Mouse (Mus musculus) large intestine, adult 2 months (tissue): ENCODE measurements around the gene Slc38a10. TPM values are rescaled to one million over a fixed set of nuclear protein-coding genes. Genes with fewer than 3 reads are reported as not detected.
A peak's percentile ranks its signal among the peaks of the same experiment; 100 is the strongest.

Source experiments
- DNase-seq: peaks from one replicate; pipeline ENCODE4 v3.0.0-alpha.2; 2012; ENCODE audit warnings: low read depth, low spot score
- WGBS: fragments of 180-500 bp; shearing (Covaris S2); methylation state at CpG from one replicate; pipeline ENCODE4 v1.1.7; 2018; 5-methylcytosine and 5-hydroxymethylcytosine counted together
- polyA plus RNA-seq: library from polyadenylated mRNA; depleted of rRNA; stranded (reverse); fragments of >200 nt; gene quantifications from 2 replicates; pipeline ENCODE4 v1.2.3, GENCODE M21; 2012

Gene Slc38a10
- polyA plus RNA-seq, 1 experiment, result 67.3 TPM

DNA sequence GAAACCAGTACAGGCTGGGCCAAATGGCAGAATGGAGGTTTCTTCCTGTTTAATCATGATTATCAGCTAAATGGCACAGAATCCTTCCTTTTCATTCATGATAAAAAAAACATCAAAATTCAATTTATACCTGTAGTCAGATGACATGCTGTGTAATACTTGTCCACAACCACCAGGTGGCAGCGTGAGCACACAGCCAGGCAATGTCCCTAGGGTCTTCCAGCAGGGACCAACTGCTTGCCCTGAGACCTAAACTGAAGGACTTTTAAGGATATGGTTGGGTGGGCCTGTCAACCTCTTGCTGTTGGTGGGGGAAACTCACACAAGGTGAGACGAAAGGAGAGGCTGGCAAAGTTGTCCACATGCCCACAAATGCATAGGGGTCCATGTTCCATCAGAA lies 40.1 kb downstream of the Slc38a10 start:
- DNase-seq, result no peak
- 32% methylated on average over 2 of the region's 2 CpGs for WGBS

DNA sequence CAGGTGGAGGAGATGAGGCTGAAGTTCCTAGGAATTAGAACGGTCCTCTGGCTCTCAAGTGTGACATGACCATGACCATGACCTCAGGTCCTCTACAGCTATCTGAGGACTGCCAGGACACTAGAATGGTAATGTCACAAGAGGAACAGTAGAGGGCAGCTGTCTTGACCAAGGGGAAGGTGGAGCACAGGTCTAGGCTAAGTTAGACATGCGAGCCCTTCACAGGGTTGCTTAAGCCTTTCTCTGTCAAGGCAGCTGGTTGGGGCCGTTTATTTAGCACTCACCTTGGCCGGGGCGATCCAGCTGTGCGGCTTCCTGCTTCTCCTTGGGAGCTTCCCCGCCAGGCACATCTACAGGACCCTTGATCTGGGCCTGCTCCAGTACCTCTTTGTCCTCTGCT lies 40.6 kb downstream of the Slc38a10 start:
- no peak for DNase-seq
- WGBS, result 71% methylated on average over 7 of the region's 7 CpGs

DNA sequence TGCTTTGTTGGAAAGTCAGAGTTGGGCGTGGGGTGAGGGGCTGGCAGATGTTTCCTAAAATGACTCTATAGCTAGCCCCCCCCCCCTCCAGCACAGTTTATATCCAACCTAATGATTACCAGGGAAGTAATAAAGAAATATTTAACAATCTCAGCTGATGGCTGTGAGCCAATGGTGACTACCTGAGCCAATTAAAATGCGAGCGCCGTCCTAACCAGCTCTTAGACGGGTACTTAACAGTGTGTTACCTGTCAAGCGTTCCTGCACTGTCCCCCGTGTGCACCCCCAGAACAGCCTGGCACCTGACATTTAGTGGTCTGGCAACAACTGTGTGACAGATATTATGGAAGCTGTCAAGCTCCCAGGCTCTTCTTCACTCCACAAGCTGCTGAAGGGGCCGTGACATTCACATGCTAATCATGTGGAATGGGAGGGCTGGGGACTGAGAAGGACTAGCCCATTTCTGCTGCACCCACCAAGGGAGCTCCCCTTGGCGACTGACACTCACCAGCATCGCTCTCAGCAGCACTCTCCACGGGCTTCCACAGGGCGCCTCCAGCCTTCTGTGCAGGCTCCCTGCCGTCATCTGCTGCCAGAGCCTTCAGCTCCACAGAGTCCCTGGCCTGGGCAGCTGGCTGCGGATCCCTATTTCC lies 41.5 kb downstream of the Slc38a10 start:
- DNase-seq, result no peak
- WGBS, result 56% methylated on average over 14 of the region's 14 CpGs

DNA sequence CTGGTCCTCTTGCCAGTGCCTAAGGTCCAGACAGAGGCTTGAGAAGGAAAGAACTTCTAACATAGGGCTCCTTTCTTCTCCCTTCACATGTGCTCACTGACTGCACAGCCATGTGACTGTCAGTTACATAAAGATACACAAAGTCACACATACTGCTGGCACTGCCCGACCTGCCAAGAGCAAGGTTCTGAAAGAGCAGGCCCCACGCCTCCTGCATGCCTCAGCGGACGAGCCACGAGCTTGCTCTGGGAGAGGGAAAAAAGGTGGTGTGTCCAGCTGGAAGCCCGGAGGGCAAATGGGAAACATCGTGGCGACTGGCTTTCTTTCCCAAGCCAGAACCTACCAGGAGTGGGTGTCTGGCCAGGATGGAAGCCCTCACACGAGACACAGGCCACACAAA lies 43.4 kb downstream of the Slc38a10 start:
- no peak for DNase-seq
- 89% methylated on average over 9 of the region's 9 CpGs for WGBS

DNA sequence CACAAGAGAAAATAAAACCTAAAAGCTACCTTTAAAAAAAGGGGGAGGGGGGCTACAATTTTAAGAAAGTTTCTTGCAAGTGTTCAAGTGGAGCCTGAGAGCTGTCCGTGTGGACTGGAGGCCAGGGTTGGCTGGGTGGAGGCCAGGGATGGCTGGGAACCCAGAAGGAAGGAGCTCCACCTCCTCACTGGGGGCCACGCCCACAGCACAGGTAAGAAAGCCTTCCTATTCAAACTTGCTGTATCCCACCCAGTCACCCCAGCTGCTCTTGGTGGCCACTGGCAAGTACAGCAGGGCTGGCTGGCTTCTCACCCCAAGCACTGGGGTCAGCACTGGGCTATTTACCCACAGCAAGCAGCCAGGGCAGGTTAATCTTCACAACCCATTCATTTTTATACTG lies 44.1 kb downstream of the Slc38a10 start:
- 53% methylated on average over 2 of the region's 2 CpGs for WGBS
- DNase-seq, result no peak

DNA sequence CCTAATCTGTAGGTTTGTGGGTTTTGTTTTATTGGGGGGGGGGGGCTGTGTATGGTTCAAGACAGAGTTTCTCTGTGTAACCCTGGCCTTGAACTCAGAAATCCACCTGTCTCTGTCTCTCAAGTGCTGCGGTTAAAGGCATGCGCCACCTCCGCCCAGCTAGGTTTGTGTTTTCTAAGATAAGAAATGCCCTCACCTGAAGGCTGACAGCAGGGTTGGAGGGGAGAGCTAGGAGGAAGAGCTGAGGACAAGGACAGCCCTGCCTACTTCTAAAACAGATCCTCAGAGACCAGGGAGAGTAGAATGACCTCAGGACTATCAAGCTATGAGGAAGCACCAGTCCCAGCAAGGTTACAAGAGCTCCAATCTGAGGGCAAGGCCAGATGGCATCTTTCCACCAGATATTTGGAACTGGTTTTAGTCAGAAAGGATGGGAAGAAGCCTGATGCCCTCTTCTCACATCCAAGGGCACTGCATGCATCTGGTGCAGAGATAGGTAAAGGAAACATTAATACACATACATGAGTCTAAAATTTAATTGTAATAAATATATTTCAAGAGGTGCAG lies 47.6 kb downstream of the Slc38a10 start:
- no peak for DNase-seq
- 82% methylated on average over 3 of the region's 3 CpGs for WGBS

DNA sequence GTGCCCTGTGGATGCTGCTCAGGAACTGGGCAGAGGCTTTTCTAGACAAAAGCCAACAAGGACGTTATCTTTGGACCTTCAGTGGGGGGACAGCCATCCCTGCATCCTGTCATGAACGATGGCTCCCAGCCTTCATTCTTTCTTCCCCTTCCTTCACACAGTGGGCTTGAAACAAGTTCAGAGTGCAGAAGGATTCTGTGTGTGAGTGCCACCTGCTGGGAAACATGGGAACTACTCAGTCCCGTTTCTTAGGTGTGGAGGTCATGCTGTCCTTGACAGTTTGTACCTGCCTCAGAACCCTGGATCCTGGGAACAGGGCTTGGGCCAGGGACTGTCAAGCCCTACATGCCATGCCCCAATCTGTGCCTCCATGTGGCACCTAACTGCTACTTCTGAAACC lies 50.1 kb downstream of the Slc38a10 start:
- no peak for DNase-seq
- WGBS, result 1% methylated on average over 3 of the region's 3 CpGs

DNA sequence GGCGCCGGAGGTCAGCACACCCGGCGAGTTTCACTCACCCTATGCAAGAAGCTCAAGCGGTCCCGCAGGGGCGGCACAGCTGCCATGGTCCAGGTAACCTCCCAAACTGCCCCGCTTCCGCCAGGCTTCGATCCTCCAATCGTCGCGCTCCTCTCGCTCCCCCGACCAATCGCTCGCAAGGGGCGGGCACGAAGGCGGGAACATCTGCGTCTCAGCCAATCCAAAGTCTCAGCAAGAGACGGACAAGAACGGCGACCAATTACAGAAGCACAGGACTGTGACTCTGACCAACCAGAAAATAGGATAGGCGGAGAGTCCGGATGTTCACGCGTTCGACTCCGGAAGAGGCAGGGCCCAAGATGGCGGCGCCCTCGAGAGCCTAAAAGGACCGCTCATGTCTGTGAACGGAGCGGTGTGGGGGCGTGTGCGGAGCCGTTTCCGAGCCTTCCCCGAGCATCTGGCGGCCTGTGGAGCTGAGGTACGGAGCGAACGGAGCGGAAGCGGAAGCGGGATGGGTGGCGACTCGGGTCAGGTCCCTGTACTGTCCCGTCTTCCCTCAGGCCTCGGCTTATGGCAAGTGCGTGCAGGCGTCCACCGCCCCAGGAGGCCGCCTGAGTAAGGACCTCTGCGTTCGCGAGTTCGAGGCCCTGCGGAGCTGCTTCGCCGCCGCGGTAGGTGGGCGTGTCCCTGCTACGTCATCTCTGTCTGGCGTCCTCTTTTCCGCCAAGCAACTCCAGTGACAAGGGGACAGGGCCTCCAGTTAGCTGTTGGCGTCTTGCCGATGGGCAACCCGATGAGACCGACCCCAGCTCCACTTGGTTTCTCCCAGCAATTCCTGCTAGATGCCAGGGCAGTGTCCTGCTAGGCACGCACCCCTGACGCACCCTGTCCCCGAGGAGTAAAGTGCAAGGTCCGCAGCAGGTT lies 52.3 kb downstream of the Slc38a10 start, which contains the start of the genes Tepsin and Ndufaf8:
Gene Tepsin (minus strand): TSS at position 144 of the 924 bp plus-strand sequence.
Gene Ndufaf8 (plus strand): TSS at position 341 of the 924 bp plus-strand sequence.
- under 1% methylated on average over 77 of the region's 77 CpGs for WGBS
- peak; percentile 89 for DNase-seq

DNA sequence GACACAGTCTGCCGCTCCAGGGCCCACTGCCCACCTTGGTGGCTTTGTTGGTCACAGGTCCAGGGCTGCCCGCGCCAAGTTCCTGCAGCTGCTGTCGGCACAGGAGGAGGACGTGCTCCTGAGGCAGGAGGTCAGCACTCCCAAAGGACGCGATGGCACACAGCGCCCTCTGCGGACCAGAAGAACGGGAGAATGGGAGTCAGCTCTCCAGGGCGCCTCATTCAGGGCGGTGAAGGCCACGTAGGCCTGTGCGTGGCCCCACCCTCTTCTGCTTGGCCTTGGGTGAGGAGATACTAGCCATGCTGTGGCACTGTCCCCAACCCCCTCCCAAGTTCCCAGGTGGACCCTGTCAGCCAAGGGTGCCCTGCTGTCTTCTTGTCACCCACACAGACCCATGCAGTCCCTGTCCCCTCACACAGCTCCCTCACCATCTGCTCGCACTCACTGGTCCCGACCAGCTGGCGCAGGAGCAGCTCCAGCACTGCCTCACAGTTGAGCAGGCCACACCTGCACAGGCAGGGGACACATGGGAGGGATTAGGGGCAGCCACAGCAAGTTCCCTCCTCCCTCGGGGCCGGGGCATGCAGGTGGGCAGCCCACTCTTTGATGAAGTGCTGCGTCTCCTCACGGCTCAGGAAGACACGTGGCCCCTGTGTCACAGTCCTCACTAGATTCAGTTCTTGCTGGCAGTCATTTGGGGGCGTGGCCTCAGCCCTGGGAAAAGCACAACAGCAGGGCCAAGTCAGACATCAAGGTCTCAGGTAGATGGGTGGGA lies 58.1 kb downstream of the Slc38a10 start:
- 77% methylated on average over 23 of the region's 23 CpGs for whole genome bisulfite sequencing
- DNase-seq, result no peak

DNA sequence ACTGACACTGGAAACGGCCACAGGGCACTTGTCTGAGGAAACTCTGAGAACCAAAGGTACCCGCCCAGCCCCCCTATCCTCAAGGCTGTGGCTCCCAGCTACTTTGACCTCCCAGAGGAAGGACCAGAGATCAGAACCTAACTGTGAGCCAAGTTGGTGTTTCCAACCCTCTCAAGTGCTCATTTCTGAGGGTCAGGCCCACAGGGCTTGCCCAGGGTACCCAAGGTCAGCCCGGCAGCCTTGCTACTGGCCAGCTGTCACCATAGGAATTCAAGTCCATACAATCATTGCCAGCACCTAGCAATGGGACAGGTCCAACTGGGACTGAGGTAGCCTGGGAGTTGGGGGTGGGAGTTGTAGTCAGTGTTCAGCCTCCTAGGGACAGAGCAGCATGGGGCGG lies 60.5 kb downstream of the Slc38a10 start:
- 94% methylated on average over 4 of the region's 4 CpGs for WGBS
- DNase-seq, result no peak

DNA sequence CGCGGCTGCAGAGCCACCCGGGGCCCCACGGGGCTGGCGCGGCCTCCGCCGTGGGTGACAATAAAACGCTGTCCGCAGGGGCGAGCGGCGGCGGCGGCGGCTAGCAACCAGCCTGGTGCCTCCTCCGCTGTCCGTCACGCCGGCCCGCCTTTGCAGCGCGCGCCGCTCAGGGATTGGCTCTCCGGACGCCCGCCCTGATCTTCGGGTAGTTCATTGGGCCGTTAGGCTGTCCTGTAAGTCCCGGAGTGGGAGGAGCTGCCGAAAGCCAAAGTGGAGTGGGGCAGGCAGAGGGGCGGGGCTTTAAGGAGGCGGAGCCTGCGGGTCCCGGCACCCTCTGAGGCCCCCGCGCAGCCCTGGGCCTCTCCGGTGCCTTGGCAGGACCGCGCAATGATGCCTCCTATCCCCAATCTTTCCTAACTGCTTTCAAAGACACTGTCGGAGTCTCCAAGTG lies 64.4 kb downstream of the Slc38a10 start, which contains the start of gene Cep131:
Gene Cep131 (minus strand): TSS at position 126 of the 451 bp plus-strand sequence.
- DNase-seq, result peak; percentile 89
- WGBS, result under 1% methylated on average over 41 of the region's 42 CpGs

DNA sequence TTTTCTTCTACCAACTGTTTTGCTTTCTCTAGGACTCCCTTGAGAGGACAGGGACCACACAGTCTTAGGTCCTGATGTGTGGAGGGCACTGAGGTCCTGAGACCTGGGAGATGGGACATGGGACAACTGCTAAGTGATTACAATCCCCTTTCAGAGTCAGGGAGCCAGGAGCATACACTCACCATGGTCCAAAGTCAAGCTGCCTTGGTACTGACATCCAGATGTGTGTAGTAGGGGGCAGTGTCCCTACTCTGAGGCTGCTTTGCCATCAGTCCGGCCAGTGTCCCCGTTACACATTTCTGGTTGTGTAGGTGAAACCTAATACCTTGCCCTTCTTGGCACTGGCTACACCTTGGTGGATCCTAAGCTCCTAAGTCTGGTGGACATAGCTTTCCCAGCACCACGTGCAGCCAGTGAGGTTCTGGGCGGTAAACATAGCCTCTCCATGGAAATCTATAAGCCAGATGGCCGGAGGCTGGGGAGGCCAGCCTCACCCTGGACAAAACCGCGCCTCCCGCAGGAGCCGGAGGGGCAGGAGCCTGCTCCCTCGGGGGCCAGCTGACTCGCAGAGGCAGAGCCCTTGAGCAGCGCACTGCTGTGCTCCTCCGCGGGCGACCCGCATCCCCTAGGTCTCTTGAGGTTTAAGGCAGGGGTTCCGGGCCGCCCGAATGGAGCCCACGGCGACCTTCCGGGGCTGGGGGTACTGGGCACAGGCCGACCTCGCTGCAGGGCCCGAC lies 65.1 kb downstream of the Slc38a10 start:
- no peak for DNase-seq

DNA sequence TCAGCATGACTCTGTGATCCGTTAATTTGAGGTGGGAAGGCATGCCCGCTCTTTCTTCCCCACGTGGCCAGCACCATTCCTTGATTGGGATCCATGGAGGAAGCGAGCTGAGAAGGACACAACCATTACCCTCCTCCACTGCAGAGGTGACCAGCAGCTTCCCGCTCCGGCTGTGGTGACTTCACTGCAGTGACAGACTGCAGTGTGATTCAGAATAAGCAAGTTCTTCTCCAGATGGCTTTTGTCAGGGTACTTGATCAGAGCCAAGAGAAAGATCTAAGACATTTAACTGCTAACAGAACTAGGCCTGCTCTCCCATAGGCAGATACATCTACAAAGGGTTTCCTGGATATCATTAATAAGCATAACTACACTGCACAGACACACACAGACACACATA lies 70.9 kb downstream of the Slc38a10 start:
- DNase-seq, result no peak
- WGBS, result 80% methylated on average over 6 of the region's 6 CpGs

More for the DNA sequence above, 65.1 kb downstream of the Slc38a10 start:
- 2% methylated on average over 25 of the region's 25 CpGs for WGBS

DNA sequence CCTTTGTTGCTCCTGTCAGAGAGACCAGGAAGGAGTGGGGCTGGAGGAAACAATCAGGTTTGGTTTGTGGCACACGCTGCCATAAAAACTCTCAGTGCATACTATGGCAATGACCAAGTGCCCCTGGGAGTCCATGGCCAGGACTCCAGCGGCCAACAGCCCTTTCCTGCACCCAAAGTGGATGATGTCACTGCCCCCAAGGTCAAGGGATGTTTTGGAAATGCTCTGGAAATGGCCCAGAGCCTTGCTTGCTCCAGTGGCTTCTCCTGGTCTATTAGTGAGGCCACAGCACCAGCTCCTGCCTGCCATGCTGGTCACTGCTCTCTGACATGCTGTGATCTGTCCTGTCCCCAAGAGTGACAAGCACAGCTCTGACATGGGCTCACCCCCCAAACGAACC lies 75.0 kb downstream of the Slc38a10 start:
- no peak for DNase-seq
- WGBS, result 39% methylated on average over 3 of the region's 3 CpGs

DNA sequence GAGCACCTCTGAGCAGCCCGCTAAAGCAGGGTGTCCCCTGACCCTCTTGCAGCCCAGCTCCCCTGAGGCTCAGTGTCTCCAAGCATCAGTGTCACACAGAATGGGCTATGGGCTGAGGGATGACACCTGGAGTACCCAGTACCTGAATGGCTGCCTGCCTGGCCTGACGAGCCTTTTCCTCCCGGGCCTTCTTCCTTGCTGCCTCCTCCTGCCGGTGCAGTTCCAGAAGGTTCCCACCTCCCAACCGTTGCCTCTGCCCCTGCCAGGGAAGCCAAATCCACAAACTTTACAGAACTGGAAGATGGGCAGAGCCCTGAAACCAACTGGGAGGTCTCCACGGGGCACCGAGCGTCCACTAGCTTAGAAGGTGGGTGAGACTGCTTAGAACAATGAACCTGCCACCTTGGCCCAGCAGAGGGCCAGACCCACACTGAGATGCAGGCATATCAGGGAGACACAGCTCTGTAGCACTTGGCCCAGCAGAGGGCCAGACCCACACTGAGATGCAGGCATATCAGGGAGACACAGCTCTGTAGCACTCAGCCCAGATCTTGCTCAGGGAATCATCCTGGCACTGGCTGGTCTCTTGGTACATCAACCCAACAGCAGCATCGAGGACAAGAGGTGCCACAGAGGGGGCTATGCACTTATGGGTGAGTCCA lies 78.0 kb downstream of the Slc38a10 start:
- 88% methylated on average over 9 of the region's 9 CpGs for WGBS
- no peak for DNase-seq

DNA sequence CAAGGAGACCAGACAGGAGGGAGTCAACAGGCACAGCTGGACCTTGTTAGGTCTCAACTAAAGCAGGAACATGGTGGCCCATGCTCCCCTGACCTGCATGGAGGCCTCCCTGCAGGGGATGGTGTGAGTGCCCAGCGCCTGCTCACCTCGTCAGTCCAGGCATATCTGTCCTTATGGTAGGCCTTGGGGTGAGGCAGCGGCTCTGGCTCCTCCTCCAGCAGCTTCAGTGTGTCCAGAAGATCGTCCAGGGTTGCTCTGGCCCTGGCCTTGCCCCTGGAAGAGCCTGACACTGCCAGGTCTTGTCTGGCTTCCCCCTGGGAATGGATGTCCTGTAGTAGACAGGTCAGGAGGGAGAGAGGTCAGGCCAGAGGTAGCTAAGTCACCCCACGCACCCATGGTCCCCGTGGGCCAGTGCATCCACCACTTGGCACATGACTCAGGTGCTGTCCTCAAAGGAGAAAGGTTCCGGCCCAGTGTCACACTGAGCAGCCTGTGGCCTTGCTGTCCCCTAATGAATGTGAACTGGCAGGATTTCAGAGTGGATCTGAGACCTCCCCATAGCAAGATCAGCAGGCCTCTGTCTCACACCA lies 79.3 kb downstream of the Slc38a10 start:
- whole genome bisulfite sequencing, result 93% methylated on average over 7 of the region's 7 CpGs

DNA sequence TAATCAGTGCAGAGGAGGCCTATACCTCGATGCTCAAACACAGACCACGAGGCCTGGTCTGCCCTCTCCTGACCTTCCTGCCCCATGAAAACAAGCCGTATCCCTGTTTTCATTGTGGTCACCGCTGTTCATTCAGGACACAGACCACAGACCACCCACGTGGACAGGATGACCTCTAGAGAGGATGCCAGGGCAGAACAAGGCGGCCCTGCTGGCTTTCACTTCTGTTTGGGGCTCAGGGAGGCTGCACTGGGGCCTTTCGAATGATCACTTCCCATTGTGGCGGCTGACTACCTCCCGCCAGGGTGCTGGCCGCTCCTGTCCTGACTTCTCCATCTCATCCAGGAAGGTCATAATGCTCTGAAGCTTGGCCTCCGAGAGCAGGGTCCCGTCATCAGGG lies 80.1 kb downstream of the Slc38a10 start:
- no peak for DNase-seq
- WGBS, result 70% methylated on average over 12 of the region's 12 CpGs

More for the DNA sequence above, 79.3 kb downstream of the Slc38a10 start:
- DNase-seq, result no peak
